Mouse (Mus musculus) yolk sac, embryonic 10.5 days (tissue): ENCODE data around the gene Rplp0.

Experiments used
- DNase-seq: peaks from one replicate; pipeline ENCODE4 v3.0.0-alpha.2; 2017; ENCODE audit warnings: low spot score

Rplp0 gene

DNA sequence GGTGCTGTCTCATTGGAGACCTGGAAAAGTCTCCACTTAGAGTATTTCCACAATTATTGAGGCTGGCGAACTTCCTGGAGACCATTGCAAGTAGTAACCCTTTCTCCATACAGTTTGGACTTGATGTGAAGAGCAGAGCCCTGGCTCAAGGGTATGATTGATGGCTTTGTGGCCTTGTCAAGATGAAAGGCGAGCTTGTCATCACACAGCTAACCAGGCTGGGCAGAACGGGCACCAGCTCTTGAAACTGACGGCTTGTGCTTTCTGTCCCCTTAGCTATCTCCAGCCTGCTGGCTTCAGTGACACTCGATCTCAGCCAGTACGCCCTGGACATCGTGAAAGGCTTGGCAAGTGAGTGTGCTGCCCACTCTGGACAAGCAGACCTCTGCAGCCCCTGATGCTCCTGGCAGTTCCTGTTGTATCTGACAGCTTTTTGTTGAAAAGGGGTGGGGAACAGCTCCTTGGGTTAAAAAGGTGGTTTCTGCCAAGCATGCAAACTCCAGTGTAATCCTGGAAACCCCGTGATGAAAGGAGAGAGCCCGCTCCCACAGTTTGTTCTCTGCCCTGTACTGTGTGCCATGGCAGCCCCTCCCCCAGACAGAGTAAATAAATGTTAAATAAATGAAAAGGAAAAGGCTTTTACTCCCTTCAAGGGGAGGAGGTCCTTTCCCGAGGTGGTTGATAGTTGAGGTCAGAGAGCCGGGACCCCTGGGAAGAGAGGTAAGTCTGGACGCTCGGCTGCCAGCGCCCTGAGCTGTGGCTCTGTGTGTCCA, 21.1 kb downstream of the Rplp0 start:
- DNase-seq, result no peak

GRCm38 (mm10) chr5:115581662-115582061, 22.4 kb downstream of the Rplp0 start:
- DNase-seq, result no peak

DNA sequence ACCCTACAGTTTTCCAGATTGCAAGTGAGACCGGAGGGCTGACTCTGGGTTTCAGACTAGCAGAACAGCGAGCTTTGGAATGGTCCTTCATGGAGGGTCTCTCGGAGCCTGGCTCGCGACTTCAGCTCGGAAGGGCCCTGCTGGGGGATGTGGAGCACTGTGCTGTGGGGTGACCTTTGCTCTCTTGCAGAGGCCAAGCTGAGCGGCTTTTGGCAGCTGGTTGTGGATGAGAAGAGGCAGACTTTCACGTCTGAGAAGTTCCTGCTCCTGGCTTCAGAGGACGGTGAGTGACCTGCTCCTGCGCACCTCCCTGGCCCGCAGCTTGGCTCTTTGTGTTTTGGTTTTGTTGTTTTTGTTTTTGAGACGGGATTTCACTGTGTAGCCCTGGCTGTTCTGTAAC, 26.3 kb downstream of the Rplp0 start:
- DNase-seq, result peak; percentile 52

DNA sequence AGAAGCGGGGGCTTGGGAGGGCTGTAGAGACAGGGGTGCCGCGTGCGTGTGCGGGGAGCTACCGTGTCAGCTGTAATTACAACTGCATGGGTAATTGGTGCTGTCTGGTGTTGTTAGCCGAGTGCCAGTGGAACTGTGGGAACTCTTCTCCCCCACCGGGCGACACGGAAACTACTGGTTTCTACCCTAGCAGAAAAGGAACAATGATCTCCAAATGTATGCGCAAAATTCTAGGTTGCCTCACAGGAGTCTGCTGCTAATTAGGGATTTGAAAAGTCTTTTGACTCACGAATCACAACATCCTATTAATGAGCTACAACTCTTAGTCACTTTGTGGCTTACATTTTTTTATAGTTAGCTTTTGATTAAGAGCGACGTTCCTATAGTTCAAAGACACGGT, 26.9 kb downstream of the Rplp0 start:
- no peak for DNase-seq

DNA sequence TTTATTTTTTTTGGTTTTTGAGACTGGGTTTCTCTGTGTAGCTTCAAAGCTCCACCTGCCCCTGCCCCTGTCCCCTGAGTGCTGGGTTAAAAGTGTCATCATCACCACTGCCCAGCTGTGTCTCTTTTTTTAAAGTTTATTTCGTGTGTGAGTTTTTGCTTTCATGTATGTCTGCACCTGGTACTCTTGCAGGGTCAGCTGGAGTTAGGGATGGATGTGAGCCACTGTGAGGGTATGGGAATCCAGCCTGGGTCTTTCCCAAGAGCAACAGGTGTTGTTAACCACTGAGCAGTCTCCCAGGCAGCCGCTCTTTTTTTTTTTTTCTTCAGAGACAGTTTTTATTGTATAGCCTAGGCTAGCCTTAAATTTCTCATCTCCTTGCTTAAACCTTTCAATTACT, 27.5 kb downstream of the Rplp0 start:
- no peak for DNase-seq

GRCm38 (mm10) chr5:115591028-115591427, 31.8 kb downstream of the Rplp0 start:
- DNase-seq, result peak; percentile 20

DNA sequence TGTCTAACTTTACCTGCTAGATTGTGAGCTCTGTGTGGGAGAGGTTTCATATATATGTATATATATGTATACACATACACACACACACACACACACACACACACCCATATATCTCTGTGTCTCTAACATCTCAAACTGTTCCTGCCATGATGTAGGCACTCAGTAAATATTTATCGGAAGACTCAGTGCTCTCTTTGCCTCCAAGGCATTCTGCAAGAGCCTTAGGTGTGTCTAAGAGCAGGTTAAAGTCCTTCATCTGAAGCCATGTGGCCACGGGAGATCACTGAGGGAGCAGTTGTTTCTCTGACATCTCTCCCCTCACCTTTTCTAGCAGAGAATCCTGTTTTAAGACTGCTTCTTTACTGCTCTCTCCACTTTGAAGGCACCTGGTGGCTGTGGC, 32.2 kb downstream of the Rplp0 start:
- peak; percentile 20 for DNase-seq

GRCm38 (mm10) chr5:115603561-115603960, 44.3 kb downstream of the Rplp0 start:
- DNase-seq, result no peak

- no peak for DNase-seq
Measured at GRCm38 (mm10) chr5:115611566-115611965, 52.3 kb downstream of the Rplp0 start.
